Mouse (Mus musculus) ES-E14 (cell line): ENCODE data around the gene Klkb1.

Experiments
- HCFC1 ChIP-seq: IDR thresholded peaks from 2 replicates; pipeline ENCODE4 v1.6.1; 2012; ENCODE audit warnings: low read length, inconsistent platforms, borderline replicate concordance; ENCODE audit not compliant: insufficient read depth
- MAFK ChIP-seq: IDR thresholded peaks from 2 replicates; pipeline ENCODE4 v1.6.1; 2014; ENCODE audit warnings: mild to moderate bottlenecking, low read depth, low read length, inconsistent platforms; ENCODE audit not compliant: insufficient read depth

DNA sequence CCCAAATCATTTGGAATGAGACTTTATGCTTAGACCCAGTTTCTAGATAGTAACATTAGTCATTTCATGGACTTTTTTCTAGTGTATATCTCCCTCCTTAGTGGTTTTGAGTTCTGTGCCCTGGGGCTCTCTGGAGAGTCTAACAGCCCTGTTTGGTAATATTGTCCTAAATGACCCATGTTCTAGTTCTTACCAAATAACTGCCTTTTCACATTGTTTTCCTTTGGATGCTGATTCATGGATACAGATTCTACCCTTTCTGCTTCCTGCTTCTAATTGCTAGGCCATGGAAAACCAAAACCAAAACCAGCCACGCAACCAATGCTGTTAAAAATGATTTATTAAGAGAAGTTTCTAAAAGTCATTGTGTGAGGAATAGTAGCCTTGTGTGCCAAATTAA, 10.8 kb upstream of the Klkb1 start:
- TF ChIP-seq MAFK (no peak), HCFC1 (no peak)
